Mouse (Mus musculus) embryo, embryonic 9.5 days (tissue): ENCODE results near the gene Dusp12.
A peak's percentile ranks its signal among the peaks of the same experiment; 100 is the strongest.

ENCODE experiments used
- DNase-seq: peaks from one replicate; pipeline ENCODE4 v3.0.0-alpha.2; 2017; ENCODE audit errors: extremely low spot score

The Dusp12 gene

GRCm38 (mm10) chr1:170862435-170862717 is 23.0 kb downstream of the Dusp12 start:
- no peak for DNase-seq

- DNase-seq: no peak
Measured at GRCm38 (mm10) chr1:170861671-170862434, 23.5 kb downstream of the Dusp12 start.

- no peak for DNase-seq
Measured at GRCm38 (mm10) chr1:170858872-170859271, 26.5 kb downstream of the Dusp12 start.

GRCm38 (mm10) chr1:170857369-170857768 is 28.0 kb downstream of the Dusp12 start:
- DNase-seq: no peak

- DNase-seq: no peak
Measured at GRCm38 (mm10) chr1:170855056-170855760, 30.1 kb downstream of the Dusp12 start.

- DNase-seq: no peak
Measured at GRCm38 (mm10) chr1:170853604-170854003, 31.7 kb downstream of the Dusp12 start.

- no peak for DNase-seq
Measured at GRCm38 (mm10) chr1:170850637-170851624, 34.4 kb downstream of the Dusp12 start.

GRCm38 (mm10) chr1:170850007-170850406 is 35.3 kb downstream of the Dusp12 start:
- no peak for DNase-seq

GRCm38 (mm10) chr1:170845448-170846307 is 39.7 kb downstream of the Dusp12 start:
- no peak for DNase-seq

GRCm38 (mm10) chr1:170844380-170844779 is 41.0 kb downstream of the Dusp12 start:
- DNase-seq: peak; percentile 54

GRCm38 (mm10) chr1:170839685-170840084 is 45.7 kb downstream of the Dusp12 start:
- DNase-seq: no peak

GRCm38 (mm10) chr1:170834756-170835155 is 50.6 kb downstream of the Dusp12 start:
- DNase-seq: no peak

GRCm38 (mm10) chr1:170829781-170830180 is 55.6 kb downstream of the Dusp12 start:
- no peak for DNase-seq

GRCm38 (mm10) chr1:170829344-170829743 is 56.0 kb downstream of the Dusp12 start:
- no peak for DNase-seq
